Mouse (Mus musculus) kidney, postnatal 0 days (tissue): ENCODE measurements at regions not wholly inside any gene's neighbourhood (a gene's known extent, or its start where the extent isn't known, plus 50 kb on each side); places are given as distances from the start of the nearest gene placed in this dataset.
"Not testable (repeated sequence)": the region's sequence is repeated elsewhere in the genome, so short reads cannot be mapped to it uniquely, and the experiment has no call there.

Source experiments
- ATAC-seq: fragments of 200-750 bp; cut with Nextera tagmentation; replicated peaks from 2 replicates; pipeline ENCODE4 v1.8.0; 2017; ENCODE audit warnings: low read depth, moderate number of reproducible peaks, moderate TSS enrichment, moderate library complexity; ENCODE audit not compliant: low FRiP score
- DNase-seq: peaks from one replicate; pipeline ENCODE4 v3.0.0-alpha.2; 2016; ENCODE audit warnings: low spot score
- H3K27ac ChIP-seq: fragments of 300-500 bp; sonication (generic); 2 replicates; pipeline ENCODE4 v1.5.1; 2014; ENCODE audit warnings: mild to moderate bottlenecking
- H3K27me3 ChIP-seq: fragments of 300-500 bp; sonication (generic); 2 replicates; pipeline ENCODE4 v1.6.1; 2014; ENCODE audit warnings: low read length, mixed read lengths; ENCODE audit not compliant: insufficient read depth
- H3K36me3 ChIP-seq: fragments of 300-500 bp; sonication (generic); 2 replicates; pipeline ENCODE4 v1.6.1; 2014; ENCODE audit warnings: low read length, mixed read lengths; ENCODE audit not compliant: insufficient read depth
- H3K4me1 ChIP-seq: fragments of 300-500 bp; sonication (generic); replicated peaks from 2 replicates; pipeline ENCODE4 v1.6.1; 2014; ENCODE audit warnings: antibody characterized with exemption, low read length, mixed read lengths; ENCODE audit not compliant: insufficient read depth
- H3K4me2 ChIP-seq: fragments of 300-500 bp; sonication (generic); 2 replicates; pipeline ENCODE4 v1.6.1; 2014; ENCODE audit warnings: mild to moderate bottlenecking, low read length, moderate library complexity, mixed read lengths
- H3K4me3 ChIP-seq: fragments of 300-500 bp; sonication (generic); replicated peaks from 2 replicates; pipeline ENCODE4 v1.5.1; 2014; ENCODE audit warnings: low read depth, low read length
- H3K9ac ChIP-seq: fragments of 300-500 bp; sonication (generic); 2 replicates; pipeline ENCODE4 v1.6.1; 2014; ENCODE audit warnings: low read depth, low read length
- H3K9me3 ChIP-seq: fragments of 300-500 bp; sonication (generic); replicated peaks from 2 replicates; pipeline ENCODE4 v1.6.1; 2016; ENCODE audit warnings: low read length, inconsistent platforms, mixed read lengths
- CTCF ChIP-seq: IDR thresholded peaks from 2 replicates; pipeline ENCODE4 v1.5.1; 2016; ENCODE audit warnings: antibody characterized with exemption, low read depth, mild to moderate bottlenecking, moderate library complexity
- WGBS: fragments of 180-500 bp; shearing (Covaris S2); extraction: QIAGEN DNeasy Blood & Tissue Kit; methylation state at CpG from one replicate; pipeline ENCODE4 v1.1.7; 2014; 5-methylcytosine and 5-hydroxymethylcytosine counted together

DNA sequence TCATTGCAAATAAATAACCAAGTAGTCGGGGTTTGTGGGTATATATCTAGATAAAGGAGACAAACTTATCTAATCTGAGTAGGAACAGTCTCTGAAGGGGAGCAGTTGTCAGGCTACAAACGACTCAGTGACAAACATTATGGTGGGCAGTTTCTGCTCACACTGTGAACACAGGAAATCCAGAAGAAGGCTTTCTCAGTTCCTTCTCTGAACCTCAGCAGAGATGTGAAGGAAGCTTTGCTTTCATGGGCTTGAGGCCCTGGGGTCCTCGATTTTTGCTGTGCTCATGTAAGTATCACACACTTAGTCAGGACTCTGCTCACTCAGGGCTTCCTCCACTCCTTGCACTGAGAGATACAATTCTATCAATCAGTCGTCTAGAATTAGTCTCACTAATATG lies 994.7 kb upstream of the Foxg1 start:
- DNase-seq = no peak
- no peak overlapping the region for H3K4me2 ChIP-seq
- H3K4me3 ChIP-seq = no peak overlapping the region
- TF ChIP-seq CTCF = no peak
- H3K36me3 ChIP-seq = no peaks in the 10 kb centered on the region
- no peak for ATAC-seq
- H3K27ac ChIP-seq = no peak overlapping the region
- 68% methylated on average over 4 of the region's 4 CpGs for WGBS
- no peaks in the 10 kb centered on the region for H3K4me1 ChIP-seq
- H3K9me3 ChIP-seq = no peaks in the 10 kb centered on the region
- no peak overlapping the region for H3K9ac ChIP-seq
- no peaks in the 10 kb centered on the region for H3K27me3 ChIP-seq

DNA sequence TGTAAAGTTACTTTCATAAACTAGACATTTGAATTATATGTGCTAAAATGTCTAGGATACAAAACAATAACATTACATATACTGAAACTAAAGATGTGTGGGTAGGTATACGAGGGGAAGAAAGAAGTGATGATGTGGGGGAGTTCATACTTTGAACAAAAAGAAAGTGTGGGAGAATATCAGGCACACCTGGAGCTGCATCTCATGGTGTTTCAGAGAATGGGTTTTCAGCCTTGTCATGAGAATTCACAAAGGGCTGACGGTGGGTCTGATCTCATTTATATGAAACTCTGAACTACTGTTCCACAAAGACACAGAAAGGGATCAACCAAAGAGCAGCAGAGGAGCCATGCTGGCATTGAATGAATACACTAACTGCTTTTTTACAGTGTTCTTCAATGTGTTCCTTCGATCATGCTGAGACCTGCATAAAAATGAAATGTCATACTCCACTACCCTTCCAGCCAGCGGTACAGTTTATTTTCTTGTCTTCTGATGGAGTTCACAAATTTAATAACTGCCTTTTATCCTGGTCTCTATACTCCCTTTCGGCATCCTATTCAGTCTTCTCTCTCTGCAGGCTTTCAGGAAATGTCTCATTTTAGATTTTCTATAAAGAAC lies 994.2 kb upstream of the Foxg1 start:
- Histone ChIP-seq H3K9ac (no peak overlapping the region), H3K9me3 (no peaks in the 10 kb centered on the region), H3K4me1 (no peaks in the 10 kb centered on the region), H3K27ac (no peak overlapping the region), H3K4me3 (no peak overlapping the region), H3K36me3 (no peaks in the 10 kb centered on the region), H3K4me2 (no peak overlapping the region), H3K27me3 (no peaks in the 10 kb centered on the region)
- ATAC-seq (no peak), DNase-seq (no peak)
- 81% methylated on average over 5 of the region's 5 CpGs for WGBS
- no peak for TF ChIP-seq CTCF

DNA sequence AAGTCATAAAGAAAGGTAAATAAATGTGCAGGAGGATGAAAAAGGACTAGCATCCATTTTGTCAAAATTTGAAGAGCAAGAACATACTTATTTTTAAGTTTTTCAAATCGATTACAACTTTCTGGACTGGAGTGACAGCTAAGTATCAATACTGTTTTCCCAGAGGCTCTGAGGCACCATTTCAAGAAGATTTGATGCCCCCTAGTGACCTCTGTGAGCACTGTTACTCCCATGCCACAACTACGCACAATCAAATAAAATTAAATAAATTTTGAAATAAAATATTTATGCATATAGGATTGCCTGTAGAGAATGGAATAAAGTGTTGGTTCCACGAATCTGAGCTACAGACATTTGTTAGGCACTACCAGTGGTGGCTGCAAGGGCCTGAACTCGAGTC lies 991.5 kb upstream of the Foxg1 start:
- DNase-seq (no peak), ATAC-seq (no peak)
- no peaks in the 10 kb centered on the region for H3K9me3 ChIP-seq
- no peak for TF ChIP-seq CTCF
- H3K27ac ChIP-seq = no peak overlapping the region
- no peaks in the 10 kb centered on the region for H3K27me3 ChIP-seq
- no peak overlapping the region for H3K4me3 ChIP-seq
- H3K4me1 ChIP-seq = no peaks in the 10 kb centered on the region
- H3K4me2 ChIP-seq = no peak overlapping the region
- H3K9ac ChIP-seq = no peak overlapping the region
- WGBS = 71% methylated on average over 4 of the region's 4 CpGs
- H3K36me3 ChIP-seq = no peaks in the 10 kb centered on the region

DNA sequence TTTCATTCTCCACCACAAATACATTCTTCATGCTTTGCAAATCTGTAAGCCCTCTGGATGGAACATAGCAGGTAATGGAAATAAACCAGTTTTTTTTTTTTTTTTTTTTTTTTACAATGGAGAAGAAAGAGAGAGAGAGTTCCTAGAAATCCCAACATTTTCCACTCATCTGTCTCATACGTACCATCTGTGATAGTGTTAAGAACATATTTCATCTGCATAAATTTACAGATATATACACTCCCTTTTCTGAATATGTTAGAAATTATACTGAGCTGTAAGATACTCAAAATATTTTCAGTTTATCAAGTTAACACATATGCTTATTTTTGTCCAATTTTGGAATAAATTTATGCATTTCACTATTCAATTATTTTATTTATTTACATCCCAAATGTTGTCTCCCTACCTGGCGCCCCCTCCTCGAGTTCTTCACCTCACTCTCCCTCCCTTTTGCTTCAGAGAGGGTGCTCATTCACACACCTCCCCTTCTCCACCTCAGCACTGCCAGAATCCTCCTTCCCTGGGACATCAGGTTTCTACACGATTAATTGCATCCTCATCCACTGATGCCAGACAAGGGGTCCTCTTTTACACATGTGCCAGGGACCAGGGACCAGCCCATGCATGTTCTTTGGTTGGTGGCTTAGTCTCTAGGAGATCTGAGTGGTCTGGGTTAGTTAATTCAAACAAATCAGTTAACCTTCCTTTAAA lies 943.0 kb upstream of the Foxg1 start:
- Histone ChIP-seq H3K4me2 (no peak overlapping the region), H3K9ac (no peak overlapping the region), H3K27ac (no peak overlapping the region), H3K36me3 (no peaks in the 10 kb centered on the region), H3K9me3 (no peaks in the 10 kb centered on the region), H3K4me1 (no peaks in the 10 kb centered on the region), H3K4me3 (no peak overlapping the region), H3K27me3 (no peaks in the 10 kb centered on the region)
- ATAC-seq (no peak), DNase-seq (no peak)
- 69% methylated on average over 4 of the region's 4 CpGs for WGBS
- no peak for TF ChIP-seq CTCF

DNA sequence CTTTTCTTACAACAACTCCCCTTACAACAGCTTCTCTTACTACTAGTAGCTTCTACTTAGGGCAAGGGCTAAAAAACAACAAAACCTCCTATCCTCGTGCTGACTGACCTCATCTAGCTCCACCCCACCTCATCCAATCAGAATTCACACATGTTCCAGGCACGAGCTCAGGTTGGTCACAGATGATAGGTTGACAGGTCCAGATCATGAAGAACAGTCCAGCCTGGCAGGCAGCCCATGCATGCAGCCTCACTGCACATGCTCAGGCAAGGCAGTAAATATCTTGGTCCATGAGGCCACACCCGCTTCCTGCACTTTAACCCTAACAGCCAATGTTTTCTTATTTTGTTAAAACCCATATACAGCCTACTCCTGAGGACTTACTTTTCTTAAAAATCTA lies 933.7 kb upstream of the Foxg1 start:
- not testable (repeated sequence) for ATAC-seq, H3K4me2 ChIP-seq, H3K4me3 ChIP-seq, H3K27me3 ChIP-seq, DNase-seq, H3K36me3 ChIP-seq, H3K9ac ChIP-seq, H3K4me1 ChIP-seq, H3K27ac ChIP-seq, H3K9me3 ChIP-seq
- WGBS = 54% methylated on average over 3 of the region's 3 CpGs

DNA sequence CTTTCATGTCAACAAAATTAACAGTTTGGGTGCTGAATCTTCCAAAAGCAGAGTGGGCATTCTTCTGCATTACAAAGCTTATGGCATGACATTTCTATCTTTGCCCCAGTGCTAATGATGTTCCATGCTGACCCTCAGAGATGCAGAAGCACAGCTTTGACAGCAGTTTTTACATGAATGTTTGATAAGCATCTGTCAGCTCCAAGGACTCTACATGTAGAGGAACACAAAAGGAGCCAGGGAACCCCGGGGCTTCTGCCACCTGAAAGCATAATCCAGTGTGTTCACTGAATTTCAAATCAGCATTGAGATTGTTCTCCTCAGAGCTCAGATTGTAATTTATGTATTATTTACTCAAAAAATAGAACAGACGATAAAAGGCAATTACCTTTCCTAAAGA lies 920.1 kb upstream of the Foxg1 start:
- no peak overlapping the region for H3K4me2 ChIP-seq
- 54% methylated on average over 2 of the region's 2 CpGs for WGBS
- no peaks in the 10 kb centered on the region for H3K27me3 ChIP-seq
- no peaks in the 10 kb centered on the region for H3K4me1 ChIP-seq
- no peak for DNase-seq
- no peaks in the 10 kb centered on the region for H3K9me3 ChIP-seq
- no peak overlapping the region for H3K4me3 ChIP-seq
- no peak overlapping the region for H3K9ac ChIP-seq
- no peaks in the 10 kb centered on the region for H3K36me3 ChIP-seq
- ATAC-seq = no peak
- no peak for TF ChIP-seq CTCF
- H3K27ac ChIP-seq = no peak overlapping the region

DNA sequence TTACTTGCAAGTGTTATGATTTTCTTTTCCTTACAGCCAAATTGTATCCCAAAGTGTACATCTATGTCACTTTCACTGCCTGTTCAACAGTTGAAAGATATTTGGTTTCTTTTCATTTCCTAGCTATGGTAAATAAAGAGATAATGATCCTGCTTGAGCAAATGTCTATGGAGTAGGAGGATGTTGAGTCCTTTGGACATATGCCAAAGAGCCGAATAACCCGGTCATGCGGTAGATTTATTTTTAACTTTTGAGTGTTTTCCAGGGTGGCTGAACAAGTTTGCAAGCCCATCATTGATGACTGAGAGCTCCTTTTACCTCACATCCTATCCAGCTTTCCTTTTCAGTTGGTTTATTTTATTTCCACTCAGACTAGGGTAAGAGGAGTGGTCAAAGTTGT lies 881.7 kb upstream of the Foxg1 start:
- no peak overlapping the region for H3K4me3 ChIP-seq
- WGBS = 46% methylated on average over 3 of the region's 3 CpGs
- no peak overlapping the region for H3K4me2 ChIP-seq
- H3K27ac ChIP-seq = no peak overlapping the region
- no peak for TF ChIP-seq CTCF
- H3K36me3 ChIP-seq = no peaks in the 10 kb centered on the region
- no peaks in the 10 kb centered on the region for H3K9me3 ChIP-seq
- H3K9ac ChIP-seq = no peak overlapping the region
- ATAC-seq = no peak
- DNase-seq = peak; percentile 7
- no peaks in the 10 kb centered on the region for H3K4me1 ChIP-seq
- no peaks in the 10 kb centered on the region for H3K27me3 ChIP-seq
